Mouse (Mus musculus): ENCODE data around the gene Mdp1.

- TF ChIP-seq EP300 (IDR thresholded peaks at IDR 0.05; ENCODE audit: insufficient read depth, low read depth, low read length) (no peak), CTCF (IDR thresholded peaks at IDR 0.05; ENCODE audit: low read depth, low read length) (no peak), POLR2A (IDR thresholded peaks at IDR 0.05; ENCODE audit: insufficient read depth, low read length) (no peak)
These were observed 47.1 kb upstream of the Mdp1 start for GRCm38 (mm10) chr14:55707397-55707796.
